Mouse (Mus musculus) lung, postnatal 0 days (tissue): Measurements from ENCODE around the gene Insrr. TPM values are rescaled to one million over a fixed set of nuclear protein-coding genes. Genes with fewer than 3 reads are reported as not detected.

Source experiments
- ATAC-seq: fragments of 200-750 bp; cut with Nextera tagmentation; 2 replicates; pipeline ENCODE4 v1.8.0; 2017; ENCODE audit warnings: moderate library complexity
- DNase-seq: peaks from one replicate; pipeline ENCODE4 v3.0.0-alpha.2; 2016; ENCODE audit warnings: low spot score
- H3K27ac ChIP-seq: fragments of 300-500 bp; sonication (generic); 2 replicates; pipeline ENCODE4 v1.5.1; 2014; ENCODE audit warnings: antibody characterized with exemption, mild to moderate bottlenecking, low read length, mixed read lengths
- H3K27me3 ChIP-seq: fragments of 300-500 bp; sonication (generic); replicated peaks from 2 replicates; pipeline ENCODE4 v1.6.1; 2014; ENCODE audit warnings: low read length, mixed read lengths; ENCODE audit not compliant: insufficient read depth
- H3K36me3 ChIP-seq: fragments of 300-500 bp; sonication (generic); 2 replicates; pipeline ENCODE4 v1.6.1; 2014; ENCODE audit warnings: low read length, mixed read lengths; ENCODE audit not compliant: insufficient read depth
- H3K4me1 ChIP-seq: fragments of 300-500 bp; sonication (generic); 2 replicates; pipeline ENCODE4 v1.6.1; 2014; ENCODE audit warnings: antibody characterized with exemption, low read depth, low read length, mixed read lengths; ENCODE audit not compliant: insufficient read depth
- H3K4me2 ChIP-seq: fragments of 300-500 bp; sonication (generic); replicated peaks from 2 replicates; pipeline ENCODE4 v1.6.1; 2014; ENCODE audit warnings: low read depth, mild to moderate bottlenecking, low read length, moderate library complexity, mixed read lengths
- H3K4me3 ChIP-seq: fragments of 300-500 bp; sonication (generic); 2 replicates; pipeline ENCODE4 v1.5.1; 2014; ENCODE audit warnings: low read depth, low read length
- H3K9ac ChIP-seq: fragments of 300-500 bp; sonication (generic); replicated peaks from 2 replicates; pipeline ENCODE4 v1.6.1; 2014; ENCODE audit warnings: low read depth, mild to moderate bottlenecking
- H3K9me3 ChIP-seq: fragments of 300-500 bp; sonication (generic); 2 replicates; pipeline ENCODE4 v1.6.1; 2016; ENCODE audit warnings: low read length, mixed read lengths
- CTCF ChIP-seq: IDR thresholded peaks from 2 replicates; pipeline ENCODE4 v1.5.1; 2016; ENCODE audit warnings: antibody characterized with exemption, mild to moderate bottlenecking
- EP300 ChIP-seq: IDR thresholded peaks from 2 replicates; pipeline ENCODE4 v1.6.1; 2016; ENCODE audit warnings: antibody characterized with exemption, mild to moderate bottlenecking, control low read depth
- WGBS: fragments of 180-500 bp; shearing (Covaris S2); extraction: QIAGEN DNeasy Blood & Tissue Kit; methylation state at CpG from one replicate; pipeline ENCODE4 v1.1.7; 2014; 5-methylcytosine and 5-hydroxymethylcytosine counted together
- polyA plus RNA-seq: library from polyadenylated mRNA; unstranded; fragments of >200 nt; fragmentation: Nextera tagmentation; extraction: Ambion mirVana; gene quantifications from 2 replicates; pipeline ENCODE4 v1.2.1, GENCODE M21; 2015

Insrr gene
- polyA plus RNA-seq = 0.02 and 0.12 TPM in 2 replicates

GRCm38 (mm10) chr3:87796736-87797334, at the start of gene Insrr:
TSS of gene Insrr (plus strand) at chr3:87796951.
- H3K27ac ChIP-seq = no peak within 1 kb of the TSS
- no peak for TF ChIP-seq EP300
- WGBS = 1% methylated on average over 26 of the region's 29 CpGs
- H3K4me3 ChIP-seq = peak within 1 kb of the TSS; percentile 23; the same call in 1 of the 2 replicates
- H3K4me2 ChIP-seq = peak within 1 kb of the TSS; percentile 45
- peaks cover 73% of the 10 kb centered on the region for H3K27me3 ChIP-seq
- H3K36me3 ChIP-seq = no peaks in the 10 kb centered on the region
- ATAC-seq = no peak
- no peak within 1 kb of the TSS for H3K9ac ChIP-seq
- DNase-seq = peak; percentile 57
- H3K9me3 ChIP-seq = no peaks in the 10 kb centered on the region
- H3K4me1 ChIP-seq = peaks cover 5% of the 10 kb centered on the region; the same call in 1 of the 2 replicates

- no peak within 1 kb of the TSS for H3K4me3 ChIP-seq
- peak; percentile 33 for DNase-seq
- H3K4me2 ChIP-seq = no peak within 1 kb of the TSS
- WGBS = 44% methylated on average over 13 of the region's 13 CpGs
- peak; percentile 55 for ATAC-seq
- TF ChIP-seq EP300 (no peak), CTCF (no peak)
- H3K27ac ChIP-seq = no peak within 1 kb of the TSS
- H3K9ac ChIP-seq = no peak within 1 kb of the TSS
- peaks cover 6% of the 10 kb centered on the region; the same call in 1 of the 2 replicates for H3K36me3 ChIP-seq
- H3K27me3 ChIP-seq = no peaks in the 10 kb centered on the region
- H3K9me3 ChIP-seq = no peaks in the 10 kb centered on the region
- H3K4me1 ChIP-seq = peaks cover 3% of the 10 kb centered on the region; the same call in 1 of the 2 replicates
These were observed 48.3 kb upstream of the Insrr start, which contains the start of gene Lrrc71 for GRCm38 (mm10) chr3:87748431-87748830. TSS of gene Lrrc71 (minus strand) at chr3:87748625.

GRCm38 (mm10) chr3:87749036-87749435, 47.7 kb upstream of the Insrr start:
- H3K4me3 ChIP-seq = no peak overlapping the region
- ATAC-seq (peak; percentile 66), DNase-seq (peak; percentile 70)
- no peak overlapping the region for H3K27ac ChIP-seq
- TF ChIP-seq CTCF = peak; percentile 86
- TF ChIP-seq EP300 = no peak
- WGBS = 14% methylated on average over 5 of the region's 5 CpGs
- H3K4me1 ChIP-seq = peaks cover 3% of the 10 kb centered on the region; the same call in 1 of the 2 replicates
- H3K27me3 ChIP-seq = no peaks in the 10 kb centered on the region
- H3K36me3 ChIP-seq = peaks cover 6% of the 10 kb centered on the region; the same call in 1 of the 2 replicates
- no peaks in the 10 kb centered on the region for H3K9me3 ChIP-seq
- no peak overlapping the region for H3K4me2 ChIP-seq
- no peak overlapping the region for H3K9ac ChIP-seq

GRCm38 (mm10) chr3:87749977-87750376, 46.8 kb upstream of the Insrr start:
- H3K4me1 ChIP-seq = peaks cover 3% of the 10 kb centered on the region; the same call in 1 of the 2 replicates
- peaks cover 6% of the 10 kb centered on the region; the same call in 1 of the 2 replicates for H3K36me3 ChIP-seq
- H3K27ac ChIP-seq = no peak overlapping the region
- no peak overlapping the region for H3K4me3 ChIP-seq
- TF ChIP-seq CTCF = no peak
- TF ChIP-seq EP300 = no peak
- H3K9ac ChIP-seq = no peak overlapping the region
- H3K27me3 ChIP-seq = no peaks in the 10 kb centered on the region
- H3K4me2 ChIP-seq = no peak overlapping the region
- WGBS = 89% methylated on average over 12 of the region's 12 CpGs
- no peaks in the 10 kb centered on the region for H3K9me3 ChIP-seq
- no peak for ATAC-seq
- no peak for DNase-seq

GRCm38 (mm10) chr3:87752567-87752966, 44.2 kb upstream of the Insrr start:
- no peak overlapping the region for H3K27ac ChIP-seq
- no peak overlapping the region for H3K4me2 ChIP-seq
- H3K27me3 ChIP-seq = no peaks in the 10 kb centered on the region
- WGBS = 92% methylated on average over 3 of the region's 3 CpGs
- H3K36me3 ChIP-seq = peaks cover 6% of the 10 kb centered on the region; the same call in 1 of the 2 replicates
- DNase-seq = no peak
- no peaks in the 10 kb centered on the region for H3K4me1 ChIP-seq
- TF ChIP-seq EP300 (no peak), CTCF (no peak)
- ATAC-seq = no peak
- no peak overlapping the region for H3K9ac ChIP-seq
- no peaks in the 10 kb centered on the region for H3K9me3 ChIP-seq
- H3K4me3 ChIP-seq = no peak overlapping the region

- ATAC-seq (no peak), DNase-seq (no peak)
- Histone ChIP-seq H3K27me3 (no peaks in the 10 kb centered on the region), H3K36me3 (peaks cover 6% of the 10 kb centered on the region; the same call in 1 of the 2 replicates), H3K27ac (no peak overlapping the region), H3K4me1 (no peaks in the 10 kb centered on the region), H3K4me2 (no peak overlapping the region), H3K4me3 (no peak overlapping the region), H3K9me3 (no peaks in the 10 kb centered on the region), H3K9ac (no peak overlapping the region)
- 87% methylated on average over 13 of the region's 13 CpGs for WGBS
- no peak for TF ChIP-seq EP300
- no peak for TF ChIP-seq CTCF
These were observed 42.9 kb upstream of the Insrr start for GRCm38 (mm10) chr3:87753829-87754228.
